Mouse (Mus musculus) cerebellum, adult 11 months (tissue): ENCODE data around the gene Rad23b.
"Not testable (repeated sequence)": the region's sequence is repeated elsewhere in the genome, so short reads cannot be mapped to it uniquely, and the experiment has no call there.

ENCODE experiments used
- DNase-seq: peaks from one replicate; pipeline ENCODE4 v3.0.0; 2022

Gene Rad23b

DNA sequence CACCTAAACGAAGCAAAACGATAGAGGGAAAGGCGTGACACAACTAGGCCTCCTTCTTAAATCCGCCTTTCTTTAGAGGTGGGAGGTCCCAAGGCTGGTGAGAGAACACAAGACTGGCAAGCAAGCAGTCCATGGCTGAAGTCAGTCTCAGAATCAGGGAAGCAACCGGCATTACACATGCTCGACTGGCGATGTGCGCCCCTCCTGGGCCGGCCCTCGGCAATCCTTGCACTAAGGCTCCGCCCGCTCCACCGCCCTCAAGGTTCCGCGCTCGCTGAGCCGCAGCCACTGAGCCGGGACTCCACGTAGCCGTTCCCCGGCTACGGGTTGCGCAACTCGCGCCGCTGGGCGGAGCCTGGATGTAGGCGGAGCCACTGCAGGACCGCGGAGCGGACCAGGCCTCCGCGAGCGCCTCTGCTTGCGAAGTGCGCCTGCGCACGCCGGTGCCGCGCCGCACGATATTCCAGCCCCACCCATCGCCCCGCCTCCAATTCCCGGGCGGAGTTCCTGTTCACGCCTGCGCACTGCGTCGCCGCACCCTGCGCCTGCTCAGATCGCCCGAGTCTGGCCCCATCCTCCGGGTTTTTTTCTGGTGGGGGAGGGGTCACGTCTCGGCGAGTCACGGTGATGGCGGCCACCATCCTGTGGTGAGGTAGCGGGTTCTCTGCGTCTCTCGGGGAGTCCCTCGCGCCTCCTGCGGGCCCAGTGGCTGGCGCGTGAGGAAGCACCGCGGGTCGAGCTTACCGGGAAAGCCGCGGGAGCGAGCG is at the start of gene Rad23b:
Gene Rad23b (plus strand): TSS at position 592 of the 767 bp plus-strand sequence.
- DNase-seq = peak; percentile 100

DNA sequence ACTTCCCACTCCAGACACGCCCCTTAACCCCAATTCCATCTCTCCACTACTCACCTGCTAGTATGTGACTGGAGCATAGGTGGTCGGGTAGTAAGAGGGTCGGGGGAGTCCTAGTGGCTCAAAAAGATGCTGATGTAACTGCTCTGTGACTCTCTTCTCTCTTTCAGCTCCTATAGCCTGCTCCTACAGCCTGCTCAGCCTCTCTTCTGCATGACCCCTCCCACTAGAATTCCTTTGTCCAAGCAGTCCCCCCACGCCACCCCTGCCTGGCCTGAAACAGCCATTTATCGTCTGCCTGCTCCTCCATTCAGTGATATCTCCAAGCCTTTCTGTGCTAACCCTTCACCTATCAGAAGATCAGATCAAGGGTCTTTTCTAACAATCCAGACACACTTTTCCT is 45.7 kb upstream of the Rad23b start:
- DNase-seq = no peak

DNA sequence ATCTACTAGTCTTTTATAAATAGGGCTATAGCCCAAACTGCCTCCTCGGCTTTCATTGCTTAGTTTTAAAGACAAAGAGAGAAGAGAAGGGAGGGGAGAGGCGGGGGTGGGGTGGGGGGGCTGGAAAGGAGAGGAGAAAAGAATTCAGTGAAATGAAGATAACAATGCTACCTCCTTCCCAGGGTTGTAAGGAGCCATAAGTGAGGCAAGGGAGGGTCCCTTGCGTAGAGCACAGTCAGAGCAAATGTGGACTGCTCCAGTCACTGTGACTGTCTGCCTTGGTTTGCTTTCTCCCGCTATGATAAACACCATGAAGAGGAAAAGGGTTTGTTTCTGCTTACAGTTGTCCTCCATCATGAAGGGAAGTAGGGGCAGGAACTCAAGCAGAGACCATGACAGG is 43.2 kb upstream of the Rad23b start:
- DNase-seq = no peak

DNA sequence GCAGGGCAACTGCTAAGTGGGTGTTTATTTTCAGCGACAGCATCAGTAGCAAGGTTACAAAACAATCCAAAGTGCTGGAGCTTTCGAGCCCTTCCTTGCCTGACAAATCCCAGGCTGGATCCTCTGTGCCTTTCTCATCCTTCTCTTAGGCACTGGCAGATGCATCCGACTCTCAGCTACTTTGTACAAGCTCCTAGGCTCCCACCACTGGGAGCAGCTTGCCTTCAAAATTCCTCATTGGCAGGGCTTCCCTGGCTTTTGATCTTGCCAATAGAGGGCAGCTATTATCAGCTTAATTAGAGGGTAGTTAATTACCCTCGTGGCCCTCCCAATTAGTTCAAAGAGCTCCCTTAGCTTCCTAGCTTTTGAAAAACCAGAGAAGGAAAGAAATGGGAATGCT is 33.1 kb upstream of the Rad23b start:
- DNase-seq = no peak

DNA sequence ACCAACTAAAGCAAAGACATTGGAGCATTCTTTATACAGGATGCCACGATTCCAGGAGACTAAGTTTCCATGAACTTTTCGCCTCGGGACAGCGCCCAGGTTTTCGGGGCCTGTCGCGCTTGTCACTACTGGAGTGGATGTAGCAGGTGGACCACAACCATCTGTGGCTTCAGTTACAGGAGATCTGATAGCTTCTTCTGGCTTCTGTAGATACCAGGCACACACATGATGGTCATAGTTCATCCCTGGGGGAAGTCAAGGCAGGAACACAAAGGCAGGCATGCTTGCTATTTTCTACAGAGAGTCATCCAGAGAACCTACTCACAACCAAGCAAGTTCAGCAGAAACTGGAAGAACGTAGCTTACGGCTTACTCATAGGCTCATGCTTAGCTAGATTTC is 31.5 kb upstream of the Rad23b start:
- DNase-seq = not testable (repeated sequence)

DNA sequence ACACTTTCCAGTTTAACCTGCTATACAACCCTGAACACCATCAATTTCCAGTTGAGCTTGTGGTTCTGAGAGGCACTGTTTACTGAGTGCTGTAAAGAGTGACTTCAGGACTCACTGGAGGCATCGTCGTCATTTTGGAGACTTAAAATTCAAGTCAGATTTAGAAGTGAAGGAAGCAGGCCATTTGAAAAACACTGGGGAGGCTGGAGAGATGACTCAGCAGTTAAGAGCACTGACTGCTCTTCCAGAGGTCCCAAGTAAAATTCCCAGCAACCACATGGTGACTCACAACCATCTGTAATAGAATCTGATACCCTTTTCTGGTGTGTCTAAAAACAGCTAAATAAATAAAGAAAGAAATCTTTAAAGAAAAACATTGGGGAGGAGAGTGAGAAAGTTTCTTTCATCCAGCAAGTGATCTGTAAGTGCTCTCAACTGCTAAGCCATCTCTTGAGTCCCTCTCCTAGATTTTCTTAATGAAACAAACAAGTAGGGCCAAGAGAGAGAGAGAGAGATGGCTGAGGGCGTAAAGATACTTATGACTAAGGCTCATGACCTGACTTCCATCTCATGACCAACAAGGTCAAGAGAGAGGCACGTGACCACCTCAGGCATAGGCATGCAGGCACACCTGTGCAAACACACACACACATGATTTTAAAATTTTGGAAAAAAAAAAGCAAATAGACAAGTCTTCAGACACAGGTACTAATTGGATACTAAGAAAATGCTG is 23.9 kb upstream of the Rad23b start:
- no peak for DNase-seq

DNA sequence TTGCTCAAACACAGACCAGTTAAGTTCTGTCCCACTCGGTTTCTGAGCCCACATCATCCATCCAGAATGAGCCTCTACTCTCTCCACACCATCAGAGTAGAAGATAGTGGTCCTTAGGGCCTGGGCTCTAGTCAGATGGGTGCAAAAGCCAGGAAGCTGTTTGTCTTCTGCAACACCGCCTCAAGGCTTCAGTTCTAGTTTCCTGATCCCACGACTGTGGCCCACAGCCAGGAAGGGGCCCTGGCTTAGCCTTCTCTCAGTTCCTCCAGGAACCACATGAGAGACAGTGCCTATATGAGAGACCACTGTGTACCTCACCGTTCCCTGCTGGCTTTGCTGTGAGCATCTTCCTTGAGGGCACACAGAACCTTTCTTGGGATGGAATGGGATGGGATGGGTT is 22.3 kb upstream of the Rad23b start:
- no peak for DNase-seq

DNA sequence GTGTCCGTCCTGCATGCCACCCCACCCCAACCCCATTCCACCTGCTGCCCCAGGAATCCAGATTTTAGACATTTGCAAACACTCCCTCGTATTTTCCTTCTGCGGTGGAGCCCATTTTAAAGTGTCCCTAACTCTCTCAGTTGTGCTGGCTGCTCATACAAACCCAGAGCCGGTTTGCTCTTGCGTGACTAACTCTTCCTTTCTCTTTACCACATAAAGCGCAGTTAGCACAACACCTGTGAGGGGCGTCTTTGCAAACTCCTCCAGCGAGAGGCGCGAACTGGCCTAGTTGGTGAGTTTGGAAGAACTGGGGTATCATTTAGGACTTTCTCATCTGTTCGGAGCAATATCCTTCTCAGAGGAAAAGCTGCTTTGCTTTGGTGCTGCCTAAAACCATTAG is 21.4 kb upstream of the Rad23b start:
- DNase-seq = no peak

DNA sequence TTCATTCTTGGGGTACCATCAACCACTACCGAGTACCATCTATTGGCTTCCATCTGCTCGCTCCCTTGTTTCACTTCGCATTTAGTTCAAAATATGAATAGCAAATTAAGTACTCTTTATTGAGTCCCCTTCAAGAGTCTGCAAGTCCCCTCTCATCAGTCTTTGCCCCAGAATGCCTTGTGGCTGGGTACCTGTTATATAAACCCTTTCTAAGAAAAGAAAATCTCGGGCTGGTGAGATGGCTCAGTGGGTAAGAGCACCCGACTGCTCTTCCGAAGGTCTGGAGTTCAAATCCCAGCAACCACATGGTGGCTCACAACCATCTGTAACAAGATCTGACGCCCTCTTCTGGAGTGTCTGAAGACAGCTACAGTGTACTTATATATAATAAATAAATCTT is 20.9 kb upstream of the Rad23b start:
- DNase-seq = not testable (repeated sequence)

DNA sequence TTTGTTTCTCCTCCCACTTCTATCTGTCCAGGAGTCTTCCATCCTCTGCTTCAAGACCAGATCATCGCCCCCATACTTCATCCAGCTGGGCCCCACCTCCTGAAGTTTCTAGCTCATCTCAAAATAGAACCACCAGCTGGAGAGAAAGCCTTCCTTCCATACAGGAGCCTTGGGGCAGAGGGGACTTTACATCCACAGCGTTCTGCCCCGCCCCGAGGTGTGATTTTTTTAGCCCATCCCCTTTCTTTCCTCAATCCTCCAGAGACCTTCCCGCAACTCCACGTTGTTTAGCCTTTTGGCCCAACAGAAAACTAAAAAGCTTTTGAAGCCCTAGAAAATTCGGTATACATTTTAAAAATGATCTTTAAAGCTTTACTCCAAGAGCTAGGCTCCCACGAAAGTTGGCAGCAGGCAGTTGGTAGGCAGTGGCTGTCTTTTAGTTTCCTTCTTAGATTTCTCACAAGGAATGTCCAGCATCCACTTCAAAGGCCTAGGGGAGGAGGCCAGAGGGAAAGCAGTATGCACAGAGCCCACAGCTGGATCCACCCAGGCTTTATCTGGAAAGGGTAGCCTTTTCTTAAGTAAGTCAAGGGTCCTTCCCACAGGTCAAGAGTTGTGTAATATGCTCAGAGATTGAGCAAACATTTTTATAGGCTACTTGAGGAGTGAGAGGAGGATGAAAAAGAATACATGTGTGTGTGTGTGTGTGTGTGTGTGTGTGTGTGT is 20.1 kb upstream of the Rad23b start:
- no peak for DNase-seq

DNA sequence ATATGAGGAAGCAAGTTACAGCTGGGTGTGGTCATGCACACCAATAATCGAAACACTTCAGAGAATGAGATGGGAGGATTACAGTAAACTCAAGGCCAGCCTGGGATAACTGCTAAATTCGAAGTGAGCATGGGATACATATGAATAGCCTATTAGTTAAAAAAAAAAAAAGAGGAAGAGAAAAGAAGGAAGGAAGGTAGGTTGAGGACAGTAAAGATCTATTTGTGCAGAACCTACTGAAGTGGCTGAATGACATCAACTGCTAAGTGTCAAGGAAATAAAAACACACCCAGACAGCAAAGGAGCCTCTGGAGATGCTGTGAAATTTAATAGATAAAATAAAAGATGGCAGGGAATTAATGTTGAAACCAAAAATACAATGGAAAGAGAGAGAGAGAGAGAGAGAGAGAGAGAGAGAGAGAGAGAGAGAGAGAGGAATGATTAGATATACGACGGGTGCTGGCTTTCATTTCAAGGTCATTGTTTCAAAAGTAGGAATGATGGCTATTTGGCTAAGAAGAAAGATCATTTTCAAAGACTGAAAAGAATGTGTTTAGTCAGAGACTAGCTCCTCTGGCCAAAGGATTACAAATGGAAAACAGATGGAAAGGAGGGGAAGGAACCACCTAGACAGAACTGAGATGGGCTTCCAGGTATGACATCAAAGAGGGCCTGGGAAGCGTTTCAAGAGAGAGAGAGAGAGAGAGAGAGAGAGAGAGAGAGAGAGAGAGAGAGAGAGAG is 14.6 kb upstream of the Rad23b start:
- DNase-seq = no peak

DNA sequence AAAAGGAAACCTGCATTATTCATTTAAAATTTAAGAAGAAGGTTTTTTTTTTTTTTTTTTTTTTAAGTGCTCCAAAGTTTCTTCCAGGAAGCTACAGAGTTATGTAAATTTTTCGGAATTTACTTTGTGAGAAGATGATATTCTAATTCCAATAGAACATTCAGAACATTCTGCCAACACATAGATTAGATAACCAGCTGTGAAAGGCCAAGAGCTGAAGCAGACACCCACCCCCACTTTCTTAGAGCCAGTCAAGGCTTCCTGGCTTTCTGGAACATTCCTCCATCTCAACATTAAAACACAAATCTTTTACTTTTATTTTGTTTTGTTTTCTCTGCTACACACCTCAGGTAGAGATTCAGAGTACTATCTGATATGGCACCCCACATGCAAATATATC is 10.9 kb upstream of the Rad23b start:
- DNase-seq = no peak

DNA sequence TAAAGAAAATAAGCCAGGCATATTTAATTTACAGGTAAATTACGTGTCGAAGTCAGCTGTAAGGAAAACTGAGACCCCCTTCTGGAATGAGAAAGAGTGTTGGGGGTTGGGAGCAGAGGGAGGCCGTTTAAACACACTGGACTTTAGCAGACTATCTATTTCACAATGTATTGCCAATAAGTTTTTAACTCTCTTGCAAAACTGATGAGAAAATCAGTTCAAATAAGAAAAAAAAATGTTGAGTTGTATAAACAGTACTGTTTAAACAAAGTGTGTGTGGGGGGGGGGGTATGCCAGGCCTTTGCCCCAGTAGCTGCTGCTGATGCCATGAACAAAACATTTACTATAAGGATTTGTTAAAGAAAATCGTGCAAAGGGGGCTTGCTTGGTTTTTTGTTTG is 10.5 kb upstream of the Rad23b start:
- DNase-seq = no peak

DNA sequence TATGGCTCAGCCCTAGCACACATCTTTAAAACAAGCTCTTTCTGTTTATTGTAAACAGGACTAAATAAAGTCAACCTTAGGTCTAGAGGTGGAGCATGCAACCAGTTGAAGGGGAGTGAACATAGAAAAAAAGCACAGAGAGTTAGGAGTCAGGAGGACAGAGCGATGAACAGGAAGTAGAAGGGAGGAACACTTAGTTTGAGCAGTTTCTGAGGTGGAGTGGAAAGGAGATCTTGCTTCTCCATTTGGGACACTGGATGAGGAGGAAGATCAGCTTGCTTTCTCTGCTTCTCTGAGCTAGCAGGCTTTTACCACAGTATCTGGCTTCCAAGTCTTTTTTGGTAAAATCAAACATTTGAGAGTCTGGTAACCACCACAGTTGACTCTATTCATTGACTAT is 8.0 kb upstream of the Rad23b start:
- no peak for DNase-seq

DNA sequence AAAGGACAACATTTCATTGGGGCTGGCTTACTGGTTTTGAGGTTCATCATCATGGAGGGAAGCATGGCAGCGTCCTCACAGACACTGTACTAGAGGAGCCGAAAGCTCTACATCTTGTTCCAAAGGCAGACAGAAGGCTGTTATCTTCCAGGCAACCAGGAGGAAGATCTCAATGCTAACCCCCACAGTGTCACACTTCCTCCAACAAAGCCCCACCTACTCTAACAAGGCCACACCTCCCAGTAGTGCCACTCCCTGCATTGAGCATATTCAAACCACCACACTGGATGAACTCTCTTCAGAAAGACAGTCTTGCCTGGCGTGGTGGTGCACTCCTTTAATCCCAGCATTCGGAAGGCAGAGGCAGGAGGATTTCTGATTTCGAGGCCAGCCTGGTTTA is 7.2 kb upstream of the Rad23b start:
- DNase-seq = no peak

DNA sequence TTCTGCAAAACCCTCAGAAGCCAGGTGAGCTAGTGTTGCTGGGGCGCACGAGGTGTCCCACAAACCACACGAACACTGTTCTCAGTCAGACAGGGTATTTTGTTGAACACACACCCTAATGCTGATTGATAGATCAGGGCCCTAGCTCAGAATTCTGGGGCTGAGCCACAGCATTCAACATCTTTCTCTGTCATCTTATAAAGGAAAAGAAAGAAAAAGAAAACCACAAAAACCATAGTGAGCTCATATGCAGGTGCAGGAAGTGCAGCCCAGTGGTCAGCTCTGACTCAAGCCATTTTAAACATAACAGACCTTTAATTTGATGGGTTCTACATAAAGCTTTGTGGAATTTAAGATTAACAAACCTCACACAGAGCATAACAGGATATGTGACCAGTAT is 6.6 kb upstream of the Rad23b start:
- DNase-seq = no peak

DNA sequence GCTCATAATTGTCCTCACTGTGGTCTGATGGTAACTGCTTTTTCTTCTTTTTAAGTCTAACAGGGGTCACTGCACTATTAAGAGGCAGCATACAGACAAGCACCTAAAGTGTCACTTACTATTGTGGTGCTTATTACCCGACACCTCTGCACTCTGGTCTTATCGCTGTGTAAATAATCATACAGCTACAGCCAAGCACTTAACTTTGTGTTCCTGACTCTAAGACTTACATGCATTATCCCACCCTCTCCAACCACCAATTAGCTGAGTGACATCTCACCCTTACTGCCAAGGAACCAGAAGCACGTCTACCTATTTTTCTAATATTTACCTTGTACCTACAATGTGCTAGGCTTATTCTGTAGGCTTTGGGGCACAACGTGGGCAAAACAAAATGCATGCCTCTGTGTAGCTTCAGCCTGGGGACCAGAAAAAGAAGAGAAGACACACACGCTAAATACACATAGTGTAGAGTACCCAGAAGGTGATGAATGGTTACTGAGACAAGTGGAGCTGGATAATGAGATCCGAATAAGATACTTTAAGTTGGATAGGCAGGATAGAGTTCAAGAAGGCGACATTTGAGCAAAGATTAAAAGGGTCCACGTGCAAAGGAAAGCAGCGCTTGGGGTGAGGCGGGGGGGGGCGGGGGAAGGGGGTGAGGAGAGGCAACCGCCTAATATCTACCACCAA is 938 bp upstream of the Rad23b start:
- peak; percentile 16 for DNase-seq

DNA sequence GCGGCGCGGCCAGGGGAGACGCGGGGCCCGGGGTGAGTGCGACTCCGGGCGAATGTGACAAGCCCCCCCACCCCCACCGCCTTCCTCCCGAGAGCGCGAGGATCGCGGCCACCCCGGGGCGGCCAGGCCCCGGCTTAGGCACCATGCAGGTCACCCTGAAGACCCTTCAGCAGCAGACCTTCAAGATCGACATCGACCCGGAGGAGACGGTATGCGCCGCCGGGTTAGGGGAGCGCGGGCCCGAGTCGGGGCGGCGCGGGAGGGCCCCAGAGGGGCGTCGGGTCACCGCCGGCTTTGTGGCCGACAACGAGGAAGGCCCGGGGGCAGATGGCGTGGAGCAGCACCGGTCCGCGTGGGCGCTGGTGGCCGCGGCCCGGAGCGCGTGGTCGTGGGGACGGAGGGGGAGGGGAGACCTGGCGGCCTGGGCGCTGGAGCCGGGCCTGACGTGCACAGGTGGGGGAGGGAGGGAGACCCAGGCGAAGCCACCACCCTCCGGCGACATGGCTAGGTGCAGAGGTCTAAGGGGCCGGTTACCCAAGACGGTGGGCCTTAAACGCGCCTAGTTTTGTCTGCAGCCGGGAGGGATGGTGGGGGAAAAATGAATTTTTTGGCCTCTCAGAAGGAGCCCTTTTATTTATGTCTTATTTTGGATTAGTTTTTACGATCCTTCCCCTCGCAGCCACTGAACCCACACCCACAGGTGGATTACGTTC is 532 bp downstream of the Rad23b start:
- DNase-seq = peak; percentile 60

DNA sequence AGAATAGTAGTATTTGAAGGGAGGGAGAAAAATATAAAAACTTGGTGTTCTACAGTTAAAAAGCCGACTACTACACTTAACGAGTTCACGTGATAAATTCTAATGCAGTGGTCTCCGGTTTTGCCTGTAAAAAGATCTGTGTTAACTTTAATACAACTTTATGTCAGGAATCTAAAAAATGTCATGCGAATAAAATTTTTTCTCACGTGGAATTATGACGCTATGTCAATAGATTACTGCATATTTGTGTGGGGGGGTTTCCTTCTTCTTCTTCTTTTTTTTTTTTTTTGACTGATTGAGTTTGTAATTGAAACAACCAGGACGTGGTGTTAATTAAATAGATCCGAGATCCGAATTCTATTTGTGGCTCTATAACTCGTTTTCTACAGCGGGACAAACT is 1.2 kb downstream of the Rad23b start:
- no peak for DNase-seq

DNA sequence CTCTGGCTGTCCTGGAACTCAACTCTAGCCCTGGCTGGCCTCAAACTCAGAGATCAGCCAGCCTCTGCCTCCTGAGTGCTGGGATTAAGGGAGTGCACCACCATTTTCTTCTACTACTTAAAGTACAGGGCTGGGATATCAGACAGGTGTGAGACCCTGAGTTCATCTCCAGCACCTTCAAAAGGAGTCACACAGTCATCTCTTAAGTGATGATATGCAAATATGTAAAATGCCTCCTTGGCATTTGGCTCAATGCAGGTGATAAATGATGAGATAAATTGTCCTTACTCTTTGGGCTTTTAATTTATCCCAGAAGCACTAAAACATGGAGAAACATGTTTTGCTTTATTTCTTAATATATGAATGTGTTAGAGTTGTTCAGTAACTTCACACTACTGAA is 2.0 kb downstream of the Rad23b start:
- no peak for DNase-seq

DNA sequence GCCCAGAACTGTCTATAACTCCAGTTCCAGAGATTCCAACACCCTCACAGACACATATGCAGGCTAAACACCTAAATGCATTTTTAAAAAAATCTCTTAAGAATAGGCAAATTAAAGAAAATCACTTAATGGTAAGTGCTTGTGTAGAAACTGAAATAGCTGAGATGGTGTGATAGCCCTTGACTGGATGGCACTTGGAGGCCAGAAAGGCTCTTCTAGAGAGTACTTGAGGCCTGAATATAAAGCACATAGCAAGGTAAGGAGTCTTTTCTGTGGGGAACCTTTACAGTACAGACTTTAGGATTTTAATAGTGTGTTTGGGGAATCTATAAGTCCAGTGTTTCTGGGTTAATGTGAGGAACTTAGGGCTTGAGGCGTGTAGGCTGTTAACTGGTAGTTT is 4.2 kb downstream of the Rad23b start:
- no peak for DNase-seq

DNA sequence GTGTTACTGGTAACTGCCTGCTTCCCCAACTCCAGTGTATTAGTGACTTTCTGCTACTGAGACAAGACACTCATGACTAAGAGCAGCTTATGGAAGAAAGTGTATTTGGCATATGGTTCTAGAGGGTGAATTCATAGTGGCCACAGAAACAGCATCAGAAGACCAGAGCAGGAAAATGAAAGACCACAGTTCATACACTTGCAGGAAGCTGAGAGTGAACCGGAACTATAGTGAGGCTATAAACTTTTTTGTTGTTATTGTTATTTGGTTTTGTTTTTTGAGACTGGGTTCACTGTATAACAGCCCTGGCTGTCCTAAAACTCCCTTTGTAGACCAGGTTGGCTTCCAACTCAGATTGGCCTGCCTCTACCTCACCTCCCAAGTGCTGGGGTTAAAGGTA is 6.0 kb downstream of the Rad23b start:
- no peak for DNase-seq
